Mouse (Mus musculus) CH12.LX (cell line): ENCODE results near the gene Lrrc57.
A peak's percentile ranks its signal among the peaks of the same experiment; 100 is the strongest.

Experiments
- CTCF ChIP-seq, 2 experiments: IDR thresholded peaks in 1 of 2; conservative IDR thresholded peaks in 1 of 2; 2 replicates each; pipeline ENCODE4 v1.5.1; 2011 to 2012; ENCODE audit warnings: low read depth in 2 of 2, low read length in 2 of 2, improper control_type of control experiment in 1 of 2, inconsistent platforms in 1 of 2, mild to moderate bottlenecking in 1 of 2, moderate library complexity in 1 of 2
- ELF1 ChIP-seq: IDR thresholded peaks from 2 replicates; pipeline ENCODE4 v1.6.1; 2014; ENCODE audit warnings: low read depth, mild to moderate bottlenecking, inconsistent platforms, low read length, improper control_type of control experiment
- EP300 ChIP-seq: IDR thresholded peaks from 2 replicates; pipeline ENCODE4 v1.6.1; 2011; ENCODE audit warnings: low read length, improper control_type of control experiment
- MAX ChIP-seq: IDR thresholded peaks from 2 replicates; pipeline ENCODE4 v1.6.1; 2011; ENCODE audit warnings: low read length, improper control_type of control experiment
- SIN3A ChIP-seq: IDR thresholded peaks from 2 replicates; pipeline ENCODE4 v1.6.1; 2012; ENCODE audit warnings: low read length, improper control_type of control experiment, inconsistent platforms
- USF2 ChIP-seq: conservative IDR thresholded peaks from 2 replicates; pipeline ENCODE4 v1.6.1; 2011; ENCODE audit warnings: low read depth, low read length, improper control_type of control experiment

GRCm38 (mm10) chr2:120628076-120628865 lies 19.0 kb upstream of the Lrrc57 start:
- TF ChIP-seq ELF1: peak; percentile 34; the same call in 1 of the 2 replicates
- TF ChIP-seq MAX: no peak
- TF ChIP-seq CTCF (conservative IDR thresholded peaks at IDR 0.05 in 1 of 2, IDR thresholded peaks at IDR 0.05 in 1 of 2; ENCODE audit: low read depth in 2 of 2, low read length in 2 of 2): no peak
- TF ChIP-seq EP300: no peak
- TF ChIP-seq SIN3A: no peak; the same call in 1 of the 2 replicates
- no peak for TF ChIP-seq USF2
